Mouse (Mus musculus) adrenal gland, postnatal 36 days (tissue): Measurements from ENCODE around the gene Ablim2. TPM values are rescaled to one million over a fixed set of nuclear protein-coding genes. Genes with fewer than 3 reads are reported as not detected.

Experiments used
- DNase-seq, 2 experiments: peaks; one replicate each; pipeline ENCODE4 v3.0.0; 2021; ENCODE audit warnings: mixed read lengths in 1 of 2
- total RNA-seq, 2 experiments: library from RNA; stranded (reverse); gene quantifications; 2 replicates each; pipeline ENCODE4 v1.2.3; 2021

Gene Ablim2
- total RNA-seq, 2 experiments from 2014 or later = 6.2 to 8.5 TPM

- peak; percentile 88 to 90 for DNase-seq
Observed at GRCm38 (mm10) chr5:35739536-35740278, 18.0 kb upstream of the Ablim2 start, which contains the start of gene Sh3tc1. Gene Sh3tc1, minus strand, starts transcription at chr5:35739987.

GRCm38 (mm10) chr5:35740716-35741115, 17.0 kb upstream of the Ablim2 start:
- no peak for DNase-seq

- DNase-seq = no peak
Observed at GRCm38 (mm10) chr5:35741225-35741820, 16.4 kb upstream of the Ablim2 start.

- DNase-seq = peak; percentile 85
Observed at GRCm38 (mm10) chr5:35743238-35743951, 14.3 kb upstream of the Ablim2 start.

GRCm38 (mm10) chr5:35743990-35744722, 13.5 kb upstream of the Ablim2 start:
- DNase-seq = no peak

- no peak for DNase-seq
Observed at GRCm38 (mm10) chr5:35745406-35745805, 12.3 kb upstream of the Ablim2 start.

GRCm38 (mm10) chr5:35746910-35747309, 10.8 kb upstream of the Ablim2 start:
- peak; percentile 79 to 86 for DNase-seq

- no peak for DNase-seq
Observed at GRCm38 (mm10) chr5:35749416-35749815, 8.3 kb upstream of the Ablim2 start.

- peak; percentile 65 to 67 for DNase-seq
Observed at GRCm38 (mm10) chr5:35750026-35750425, 7.7 kb upstream of the Ablim2 start.

- no peak for DNase-seq
Observed at GRCm38 (mm10) chr5:35751016-35751415, 6.7 kb upstream of the Ablim2 start.

- DNase-seq = peak; percentile 64 to 81
Observed at GRCm38 (mm10) chr5:35755131-35755733, 2.4 kb upstream of the Ablim2 start.

- DNase-seq = no peak
Observed at GRCm38 (mm10) chr5:35756020-35756419, 1.7 kb upstream of the Ablim2 start.

- DNase-seq = no peak
Observed at GRCm38 (mm10) chr5:35756997-35757638, 562 bp upstream of the Ablim2 start.

- DNase-seq = peak in 1 of 2 experiments; percentile 56
Observed at GRCm38 (mm10) chr5:35758081-35759053, 687 bp downstream of the Ablim2 start.

- no peak for DNase-seq
Observed at GRCm38 (mm10) chr5:35761323-35761722, 3.6 kb downstream of the Ablim2 start.

- peak; percentile 79 to 82 for DNase-seq
Observed at GRCm38 (mm10) chr5:35762388-35762787, 4.7 kb downstream of the Ablim2 start.

GRCm38 (mm10) chr5:35762850-35763249, 5.2 kb downstream of the Ablim2 start:
- DNase-seq = no peak

- DNase-seq = no peak
Observed at GRCm38 (mm10) chr5:35765909-35766308, 8.2 kb downstream of the Ablim2 start.

GRCm38 (mm10) chr5:35768525-35768924, 10.8 kb downstream of the Ablim2 start:
- DNase-seq = no peak

GRCm38 (mm10) chr5:35768997-35769396, 11.3 kb downstream of the Ablim2 start:
- no peak for DNase-seq
